Mouse (Mus musculus) spleen, postnatal 4 days (tissue): ENCODE data around the gene Krtap13-1.
"Not testable (repeated sequence)": the region's sequence is repeated elsewhere in the genome, so short reads cannot be mapped to it uniquely, and the experiment has no call there.

Source experiments
- DNase-seq, 2 experiments: peaks; one replicate each; pipeline ENCODE4 v3.0.0; 2022; ENCODE audit warnings: low spot score in 2 of 2

Krtap13-1 gene

DNA sequence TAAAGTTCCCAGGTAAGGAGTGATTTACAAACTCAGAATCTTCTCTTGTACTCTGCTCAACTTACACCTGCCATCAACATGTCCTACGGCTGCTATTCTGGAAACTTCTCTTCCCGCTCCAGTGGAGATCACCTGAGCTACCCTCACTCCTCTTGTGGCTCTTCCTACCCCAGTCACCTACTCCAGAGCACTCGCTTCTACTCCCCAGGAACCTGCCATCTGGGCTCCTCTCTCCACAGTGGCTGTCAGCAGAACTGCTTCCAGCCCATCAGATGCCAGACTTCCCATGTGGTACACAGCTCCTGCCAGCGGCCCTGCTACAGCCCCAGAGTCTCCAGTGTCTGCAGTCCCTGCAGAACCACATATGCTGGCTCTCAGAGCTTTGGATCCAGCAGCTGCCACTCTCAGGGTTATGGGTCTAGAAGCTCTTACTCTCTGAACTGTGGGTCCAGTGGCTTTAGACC is at the start of gene Krtap13-1:
Gene Krtap13-1 (plus strand): TSS at position 51 of the 464 bp plus-strand sequence.
- DNase-seq: no peak

DNA sequence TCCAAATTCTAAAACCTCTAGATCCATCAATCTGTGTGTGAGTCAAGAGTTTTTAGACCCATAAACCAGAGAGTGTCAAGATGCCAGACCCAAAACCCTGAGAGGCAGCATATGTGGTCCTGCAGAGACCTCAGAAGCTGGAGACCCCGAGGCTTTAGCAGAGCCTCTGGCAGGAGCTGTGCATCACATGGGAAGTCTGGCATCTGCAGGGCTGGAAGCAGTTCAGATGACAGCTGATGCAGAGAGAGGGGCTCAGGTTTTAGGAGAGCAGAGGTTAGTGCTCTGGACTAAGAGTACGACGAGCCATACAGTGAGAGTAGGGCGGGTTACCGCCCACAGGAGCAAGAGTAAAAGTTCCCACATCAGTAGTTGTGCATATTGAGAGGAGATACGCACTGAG is 49.6 kb upstream of the Krtap13-1 start:
- no peak for DNase-seq

DNA sequence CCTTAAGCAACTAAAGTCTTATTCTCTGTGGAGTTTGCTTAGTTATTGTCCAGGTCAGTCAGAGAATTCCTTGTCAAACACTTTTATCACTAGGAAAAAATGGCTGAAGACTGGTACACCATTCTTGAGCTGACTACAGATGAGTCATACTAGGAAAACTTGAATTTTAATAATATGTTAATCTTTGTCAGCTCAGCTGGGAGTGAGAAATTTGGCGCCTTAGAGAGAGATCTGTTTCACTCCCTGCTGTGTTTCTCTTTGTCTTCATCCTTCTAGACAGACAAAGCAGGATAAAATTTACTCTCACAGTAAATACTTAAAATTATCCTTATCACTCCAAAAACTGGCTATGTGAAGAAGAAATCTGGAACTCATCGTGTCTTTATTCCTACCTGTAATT is 47.4 kb upstream of the Krtap13-1 start:
- no peak for DNase-seq

DNA sequence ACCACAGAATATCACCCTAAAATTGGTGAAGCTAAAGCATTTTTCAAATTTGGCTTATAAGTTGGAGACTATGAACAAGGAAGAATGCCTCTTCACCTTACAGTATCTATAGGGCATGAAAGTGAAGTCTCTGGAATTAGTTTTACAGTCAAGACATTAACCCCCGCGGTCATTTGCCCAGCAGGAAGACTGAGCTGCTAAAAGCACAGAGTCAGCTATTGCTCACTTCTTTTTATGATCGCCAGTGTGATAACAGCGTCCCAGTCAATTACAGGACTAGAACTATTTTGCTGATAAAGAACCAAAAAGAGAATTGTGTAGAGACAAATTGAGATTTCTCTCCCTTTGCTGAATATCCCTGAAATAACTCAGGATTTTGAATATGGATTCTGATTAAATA is 32.4 kb upstream of the Krtap13-1 start:
- DNase-seq: no peak

DNA sequence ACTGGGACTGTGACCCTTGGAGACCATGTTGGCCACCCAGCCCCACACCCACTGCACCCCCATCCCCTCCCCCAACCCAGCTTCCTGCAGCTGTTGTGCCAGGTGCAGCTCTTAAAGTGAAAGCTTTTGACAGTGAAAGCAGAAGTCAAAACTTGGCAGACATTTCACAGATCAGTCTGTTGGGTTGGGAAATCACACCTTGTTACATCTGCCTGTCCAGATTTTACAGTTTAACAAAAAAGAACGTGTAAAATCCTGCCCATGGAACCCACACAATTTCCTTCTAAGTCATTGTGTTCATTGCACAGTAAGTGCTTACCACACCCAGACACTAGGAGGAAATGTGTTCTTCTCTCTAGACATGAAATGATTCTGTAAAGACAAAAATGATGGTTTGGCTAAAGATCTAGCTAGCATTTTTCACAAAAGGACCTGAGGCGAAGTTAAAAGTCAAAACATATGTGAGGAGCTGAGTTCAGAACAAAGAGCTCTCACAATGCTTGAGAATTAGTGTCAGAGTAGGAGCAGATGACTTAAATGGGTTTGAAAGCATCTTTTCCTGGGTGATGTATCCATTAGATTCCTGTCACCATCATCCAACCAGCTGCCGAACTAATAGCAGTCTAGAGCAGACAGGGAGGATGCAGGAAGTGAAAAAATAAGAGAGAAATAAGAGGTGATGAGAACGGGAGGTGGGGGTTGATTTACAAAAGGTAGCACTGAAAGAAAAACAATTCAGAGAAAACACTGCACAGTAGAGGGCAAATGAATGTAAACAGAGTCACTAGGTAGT is 27.4 kb upstream of the Krtap13-1 start:
- DNase-seq: peak; percentile 40 to 64

DNA sequence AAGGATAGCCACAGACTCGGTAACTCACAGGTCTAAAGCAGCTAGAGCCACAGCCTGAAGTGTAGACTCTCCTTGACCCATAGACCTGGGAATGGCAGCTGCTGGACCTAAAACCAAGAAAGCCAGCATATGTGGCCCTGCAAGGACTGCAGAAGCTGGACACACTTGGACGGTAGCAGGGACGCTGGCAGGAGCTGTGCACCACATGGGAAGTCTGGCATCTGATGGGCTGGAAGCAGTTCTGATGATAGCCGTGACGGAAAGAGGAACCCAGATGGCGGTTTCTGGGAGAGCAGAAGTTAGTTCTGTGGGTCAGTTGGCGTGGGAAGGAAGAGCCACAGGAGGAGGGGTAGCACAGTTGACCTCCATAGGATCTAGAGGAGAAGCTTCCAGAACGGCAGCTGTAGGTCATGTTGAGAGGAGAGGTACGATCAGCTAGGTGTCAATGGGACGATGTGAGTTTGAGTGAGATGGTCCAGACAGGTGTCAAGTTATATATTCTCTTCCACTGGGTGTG is 21.1 kb upstream of the Krtap13-1 start, which contains the start of gene 2310061N02Rik:
Gene 2310061N02Rik (minus strand): TSS at position 467 of the 517 bp plus-strand sequence.
- no peak for DNase-seq

DNA sequence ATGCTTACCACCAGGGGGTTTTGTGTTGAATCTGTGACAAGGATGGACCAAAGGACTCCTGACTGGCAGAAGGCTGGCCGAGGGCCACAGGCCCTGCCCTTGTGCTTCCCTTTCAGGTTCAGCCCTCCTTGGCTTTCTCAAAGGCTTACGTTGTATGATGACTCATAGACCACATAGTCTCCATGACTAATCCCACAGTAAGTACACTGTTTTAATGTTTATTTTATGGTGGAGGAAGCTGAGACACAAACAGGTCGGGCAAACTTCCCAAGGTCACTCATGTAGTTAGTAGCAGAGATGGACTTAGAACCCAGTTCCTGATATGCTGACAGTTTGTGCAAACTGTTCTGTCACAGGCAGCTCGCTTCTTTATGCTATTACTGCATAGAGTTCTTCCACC is 17.9 kb upstream of the Krtap13-1 start:
- no peak for DNase-seq

DNA sequence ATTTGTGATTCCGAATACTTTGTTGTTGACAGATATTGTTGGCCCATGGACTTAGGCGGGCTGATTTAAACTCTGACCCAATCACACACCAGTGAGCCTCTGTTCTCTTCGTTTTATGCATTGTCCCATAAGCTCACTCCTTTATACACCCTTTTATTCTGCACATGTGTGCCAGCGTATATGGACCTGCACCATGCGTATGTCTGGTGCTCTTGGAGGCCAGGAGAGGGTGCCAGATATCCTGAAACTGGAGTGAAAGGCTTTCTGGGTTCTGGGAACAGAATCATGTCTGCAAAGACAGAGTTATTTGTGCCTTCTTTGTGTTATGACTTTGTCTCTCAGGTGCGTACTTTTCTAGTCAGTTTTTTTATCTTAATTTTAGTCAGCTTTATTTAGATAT is 17.4 kb upstream of the Krtap13-1 start:
- DNase-seq: no peak

DNA sequence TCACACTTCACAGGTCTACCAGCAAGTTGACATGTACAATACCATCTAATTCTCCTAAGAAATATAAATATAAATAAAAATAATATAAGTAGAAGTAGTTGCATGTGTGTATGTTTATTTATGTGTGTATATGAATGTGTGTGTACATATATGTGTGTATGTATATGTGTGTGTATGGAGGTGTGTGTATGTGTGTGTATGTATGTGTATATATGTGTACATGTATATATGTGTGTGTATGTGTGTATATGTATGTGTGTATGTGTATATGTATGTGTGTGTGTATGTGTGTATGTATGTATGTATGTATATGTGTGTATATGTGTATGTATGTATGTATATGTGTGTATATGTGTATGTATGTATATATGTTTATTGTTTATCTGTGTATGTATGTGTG is 12.1 kb upstream of the Krtap13-1 start:
- no peak for DNase-seq

DNA sequence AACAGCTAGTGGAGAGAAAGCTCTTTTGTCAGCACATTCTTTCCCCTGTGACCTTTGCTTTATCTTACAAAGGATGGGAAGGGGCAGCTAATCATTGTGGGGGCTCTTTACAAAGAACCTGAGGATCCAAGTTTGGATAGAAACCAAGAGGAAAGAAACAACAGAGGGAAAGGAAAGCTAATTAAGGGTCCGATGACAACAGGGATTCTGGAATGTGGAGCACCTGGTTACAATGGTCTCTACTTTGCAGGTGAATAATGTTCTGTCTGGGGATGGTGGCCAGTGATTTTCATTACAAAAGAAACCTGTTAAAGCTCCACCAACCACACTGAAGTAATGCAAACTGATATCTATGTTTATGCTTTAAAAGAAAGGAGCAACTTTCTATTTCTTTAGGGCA is 8.6 kb upstream of the Krtap13-1 start:
- DNase-seq: no peak

DNA sequence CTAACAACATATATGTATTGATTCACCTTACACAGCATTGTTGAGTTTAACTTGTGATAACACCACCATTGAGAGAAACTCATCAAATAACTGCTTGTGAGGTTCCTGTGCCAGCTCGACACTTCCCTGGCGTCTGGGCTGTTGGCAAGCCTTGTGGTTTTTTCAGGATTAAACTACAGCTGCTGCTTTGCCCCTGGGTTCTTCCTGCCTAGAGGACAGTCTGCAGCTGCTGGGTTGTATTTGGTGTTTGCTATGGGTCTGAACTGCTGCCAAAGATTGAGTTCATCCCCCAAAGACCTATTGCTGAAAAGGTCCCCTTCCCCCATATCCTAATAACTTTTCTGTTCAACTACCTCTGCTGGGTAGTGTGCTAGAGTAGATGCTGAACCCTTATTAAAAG is 6.7 kb downstream of the Krtap13-1 start:
- no peak for DNase-seq

DNA sequence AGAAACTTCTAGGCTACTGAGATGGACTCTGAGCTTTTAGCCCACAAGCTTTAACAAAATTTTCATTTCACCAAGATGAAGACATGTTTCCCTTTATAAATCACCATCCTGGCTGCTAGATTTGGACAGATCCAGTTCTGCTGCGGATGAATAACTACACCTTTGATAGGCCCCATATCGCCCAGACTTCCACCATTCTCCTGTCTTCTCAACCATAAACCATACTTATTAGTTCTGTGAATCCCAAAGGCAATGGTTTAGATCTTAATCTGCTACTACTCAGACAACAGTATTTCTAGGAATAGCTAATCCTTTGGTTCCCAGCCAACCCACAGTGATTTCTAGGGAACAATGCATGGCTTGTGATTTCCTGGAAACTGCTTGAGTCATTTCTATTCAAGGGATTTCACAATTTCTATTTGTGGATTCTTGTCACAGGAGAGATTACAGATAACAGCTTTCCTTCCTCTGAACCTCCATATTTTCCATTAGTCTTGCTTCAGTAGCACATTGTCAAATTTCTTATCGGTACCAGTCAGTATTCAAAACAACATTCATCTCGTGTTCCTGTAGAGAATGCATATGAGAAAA is 16.2 kb downstream of the Krtap13-1 start:
- DNase-seq: no peak

DNA sequence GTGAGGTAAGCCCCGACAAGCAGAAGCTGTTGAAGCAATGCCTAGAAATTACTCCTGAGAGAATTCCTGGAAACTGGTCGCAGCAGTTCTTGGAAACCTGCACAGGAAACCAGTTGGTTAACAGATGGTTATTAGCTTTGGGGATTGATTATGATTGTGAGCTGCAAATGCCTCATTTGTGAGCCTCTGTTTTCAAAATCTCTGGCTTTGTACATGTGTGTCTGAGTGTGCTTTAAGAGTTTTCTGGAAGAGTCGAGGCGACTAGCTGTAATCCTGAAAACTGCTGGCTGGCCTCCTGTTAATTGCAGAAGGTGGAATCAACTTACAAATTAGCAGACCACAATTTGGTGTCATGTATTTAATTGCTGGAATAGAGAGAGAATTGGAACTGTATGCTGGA is 19.3 kb downstream of the Krtap13-1 start:
- DNase-seq: no peak

DNA sequence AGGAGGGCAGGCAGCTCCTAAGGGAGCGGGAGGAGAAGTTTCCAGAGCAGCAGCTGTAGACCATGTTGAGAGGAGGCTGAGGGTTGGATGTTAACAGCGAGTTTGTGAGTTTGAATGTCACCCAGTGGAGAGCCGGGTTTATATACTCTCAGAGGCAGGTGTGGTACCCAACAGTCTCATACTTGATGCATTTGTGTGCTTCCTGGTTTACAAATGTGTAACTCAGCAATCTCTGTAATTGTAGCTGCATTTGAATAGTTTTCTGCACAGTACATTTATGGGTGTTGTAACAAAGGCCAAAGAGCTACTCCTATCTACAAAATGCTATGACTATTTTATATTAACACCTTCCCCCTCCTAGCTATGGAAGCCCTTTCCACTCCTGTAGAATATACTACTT is 22.9 kb downstream of the Krtap13-1 start, which contains the start of gene Krtap13:
Gene Krtap13 (minus strand): TSS at position 101 of the 400 bp plus-strand sequence.
- not testable (repeated sequence) for DNase-seq

DNA sequence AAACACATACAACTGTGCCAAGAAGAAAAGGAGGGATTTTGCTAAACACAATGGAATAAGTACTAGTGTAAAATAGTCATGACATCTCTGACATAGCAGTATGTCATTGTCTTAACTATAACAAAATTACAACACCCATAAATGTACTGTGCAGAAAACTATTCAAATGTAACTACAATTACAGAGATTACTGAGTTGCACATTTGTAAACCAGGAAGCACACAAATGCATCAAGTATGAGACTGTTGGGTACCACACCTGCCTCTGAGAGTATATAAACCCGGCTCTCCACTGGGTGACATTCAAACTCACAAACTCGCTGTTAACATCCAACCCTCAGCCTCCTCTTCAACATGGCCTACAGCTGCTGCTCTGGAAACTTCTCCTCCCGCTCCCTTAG is 29.9 kb downstream of the Krtap13-1 start, which contains the start of gene 2310034C09Rik:
Gene 2310034C09Rik (plus strand): TSS at position 301 of the 400 bp plus-strand sequence.
- DNase-seq: not testable (repeated sequence)

DNA sequence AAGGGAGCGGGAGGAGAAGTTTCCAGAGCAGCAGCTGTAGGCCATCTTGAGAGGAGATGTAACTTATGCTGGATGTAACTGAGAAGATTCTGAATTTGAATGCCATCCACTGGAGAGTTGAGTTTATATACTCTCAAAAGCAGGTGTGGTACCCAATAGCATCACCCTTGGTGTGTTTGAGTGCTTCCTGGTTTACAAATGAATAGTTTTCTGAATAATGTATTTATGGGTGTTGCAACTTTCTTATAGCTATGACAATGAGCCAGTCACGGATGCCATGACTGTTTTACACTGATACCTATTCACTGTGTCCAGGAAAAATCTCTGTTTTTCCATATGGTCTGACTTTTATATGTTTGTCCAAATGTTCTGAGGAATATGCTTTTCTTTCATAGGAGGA is 45.4 kb downstream of the Krtap13-1 start, which contains the start of gene 2310057N15Rik:
Gene 2310057N15Rik (minus strand): TSS at position 101 of the 400 bp plus-strand sequence.
- no peak for DNase-seq

DNA sequence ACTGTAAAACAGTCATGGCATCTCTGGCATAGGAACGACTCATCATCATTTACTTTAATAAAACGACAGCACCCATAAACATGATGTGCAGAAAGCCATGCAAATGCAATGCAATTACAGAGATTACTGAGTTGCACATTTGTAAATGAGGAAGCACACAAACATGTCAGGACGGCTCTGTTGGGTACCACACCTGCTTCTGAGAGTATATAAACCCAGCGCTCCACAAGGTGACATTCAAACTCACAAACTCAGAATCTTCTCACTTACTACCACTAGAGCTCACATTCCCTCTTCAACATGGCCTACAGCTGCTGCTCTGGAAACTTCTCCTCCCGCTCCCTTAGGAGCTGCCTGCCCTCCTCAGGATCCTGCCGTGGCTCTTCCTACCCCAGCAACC is 48.9 kb downstream of the Krtap13-1 start, which contains the start of gene Gm5965:
Gene Gm5965 (plus strand): TSS at position 301 of the 400 bp plus-strand sequence.
- no peak for DNase-seq
